Mouse (Mus musculus) spleen, adult 2 months (tissue): ENCODE measurements at regions not wholly inside any gene's neighbourhood (a gene's known extent, or its start where the extent isn't known, plus 50 kb on each side); places are given as distances from the start of the nearest gene placed in this dataset.
"Not testable (repeated sequence)": the region's sequence is repeated elsewhere in the genome, so short reads cannot be mapped to it uniquely, and the experiment has no call there.

ENCODE experiments used
- DNase-seq, 2 experiments: peaks; one replicate each; pipeline versions ENCODE4 v3.0.0 to v3.0.0-alpha.2; 2012 to 2021; ENCODE audit warnings: low spot score in 2 of 2, low read depth in 1 of 2
- H3K27ac ChIP-seq: fragments of 200-500 bp; 2 replicates; pipeline ENCODE4 v1.5.1; 2012; ENCODE audit warnings: low read length, inconsistent platforms; ENCODE audit not compliant: insufficient read depth
- H3K27me3 ChIP-seq: fragments of 200-500 bp; 2 replicates; pipeline ENCODE4 v1.6.1; 2012; ENCODE audit warnings: mild to moderate bottlenecking, moderate library complexity, low read length, inconsistent platforms; ENCODE audit not compliant: control insufficient read depth, insufficient read depth
- H3K36me3 ChIP-seq: fragments of 200-500 bp; 2 replicates; pipeline ENCODE4 v1.6.1; 2012; ENCODE audit warnings: mild to moderate bottlenecking, low read length, inconsistent platforms; ENCODE audit not compliant: control insufficient read depth, insufficient read depth
- H3K4me1 ChIP-seq: fragments of 200-500 bp; 2 replicates; pipeline ENCODE4 v1.6.1; 2011; ENCODE audit warnings: inconsistent platforms; ENCODE audit not compliant: control insufficient read depth, insufficient read depth, insufficient read length
- H3K4me3 ChIP-seq: fragments of 200-500 bp; 2 replicates; pipeline ENCODE4 v1.5.1; 2011; ENCODE audit warnings: mild to moderate bottlenecking, inconsistent platforms; ENCODE audit not compliant: insufficient read depth, insufficient read length; ENCODE audit errors: extremely low read depth
- CTCF ChIP-seq: fragments of 200-500 bp; IDR thresholded peaks from 2 replicates; pipeline ENCODE4 v1.5.1; 2011; ENCODE audit warnings: mild to moderate bottlenecking, inconsistent platforms; ENCODE audit not compliant: insufficient read depth, insufficient read length, insufficient replicate concordance; ENCODE audit errors: extremely low read depth
- POLR2A ChIP-seq: fragments of 200-500 bp; IDR thresholded peaks from 2 replicates; pipeline ENCODE4 v1.6.1; 2011; ENCODE audit warnings: low read depth, low read length, inconsistent platforms
- WGBS: fragments of 180-500 bp; shearing (Covaris S2); methylation state at CpG from one replicate; pipeline ENCODE4 v1.1.7; 2018; 5-methylcytosine and 5-hydroxymethylcytosine counted together

DNA sequence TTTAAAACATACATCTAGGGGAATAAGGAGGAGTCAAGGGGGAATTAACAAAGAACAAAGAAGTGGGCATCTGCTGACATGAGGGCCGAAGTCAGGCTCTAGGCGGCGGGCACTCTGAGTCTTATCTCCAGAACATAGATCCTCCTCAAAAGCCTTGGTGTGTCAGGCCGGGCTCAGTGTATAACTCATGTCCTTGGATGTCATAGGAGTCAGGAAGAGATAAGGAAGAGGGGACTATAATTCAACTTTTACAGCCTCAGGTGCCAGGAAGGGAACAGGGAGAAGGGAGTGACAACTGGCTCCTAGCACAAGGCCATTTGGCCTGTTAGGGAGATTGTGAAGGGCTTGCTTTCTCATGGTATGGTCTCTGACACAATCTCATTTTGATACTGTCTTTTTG, 185.9 kb upstream of the Ube2e2 start:
- H3K27me3 ChIP-seq, H3K27ac ChIP-seq, H3K4me1 ChIP-seq, H3K36me3 ChIP-seq, H3K4me3 ChIP-seq, DNase-seq: not testable (repeated sequence)
- 77% methylated on average over 4 of the region's 4 CpGs for WGBS

DNA sequence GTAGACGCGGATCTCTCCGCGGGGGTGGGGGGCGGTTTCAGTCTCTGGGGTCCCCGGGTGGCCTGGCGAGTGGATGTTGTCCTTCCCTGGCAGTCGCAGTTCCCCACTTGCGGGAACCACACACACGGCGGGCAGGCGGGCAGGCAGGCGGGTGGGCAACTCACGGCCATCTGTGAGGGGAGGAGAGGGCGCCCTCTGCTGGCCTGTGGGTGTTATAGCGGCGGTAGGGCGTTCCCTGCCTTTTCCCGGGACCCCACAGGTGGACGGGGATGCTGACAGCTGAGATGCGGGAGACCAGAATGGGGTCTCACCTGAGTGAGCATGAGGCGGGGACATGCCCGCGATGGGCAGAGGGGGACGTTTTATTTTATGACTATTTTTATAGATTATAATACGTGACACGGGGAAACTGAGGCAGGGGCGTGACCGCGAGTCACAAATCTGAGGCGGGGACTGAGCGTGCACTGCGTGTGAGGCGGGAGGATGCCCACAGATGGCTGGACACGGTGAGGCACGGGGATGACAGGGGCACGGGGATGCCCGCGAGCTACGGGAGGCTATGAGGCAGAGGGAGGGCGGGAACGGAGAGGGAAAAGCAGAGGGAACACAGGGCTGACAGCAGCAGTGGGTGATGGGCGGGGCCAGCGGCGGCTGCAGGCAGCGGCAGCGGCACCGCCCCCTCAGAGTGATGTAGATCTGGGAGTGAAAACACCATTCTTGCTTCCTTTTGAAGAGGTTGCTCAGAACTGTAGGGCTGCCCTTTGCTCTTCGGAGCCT, 148.1 kb upstream of the Ube2e2 start:
- Histone ChIP-seq H3K36me3 (no peaks in the 10 kb centered on the region), H3K27ac (no peak overlapping the region), H3K27me3 (no peaks in the 10 kb centered on the region), H3K4me3 (no peak overlapping the region), H3K4me1 (peaks cover 2% of the 10 kb centered on the region; the same call in 1 of the 2 replicates)
- DNase-seq = no peak
- 8% methylated on average over 49 of the region's 49 CpGs for WGBS
- TF ChIP-seq POLR2A = no peak
- TF ChIP-seq CTCF = peak; percentile 36; the same call in 1 of the 2 replicates

DNA sequence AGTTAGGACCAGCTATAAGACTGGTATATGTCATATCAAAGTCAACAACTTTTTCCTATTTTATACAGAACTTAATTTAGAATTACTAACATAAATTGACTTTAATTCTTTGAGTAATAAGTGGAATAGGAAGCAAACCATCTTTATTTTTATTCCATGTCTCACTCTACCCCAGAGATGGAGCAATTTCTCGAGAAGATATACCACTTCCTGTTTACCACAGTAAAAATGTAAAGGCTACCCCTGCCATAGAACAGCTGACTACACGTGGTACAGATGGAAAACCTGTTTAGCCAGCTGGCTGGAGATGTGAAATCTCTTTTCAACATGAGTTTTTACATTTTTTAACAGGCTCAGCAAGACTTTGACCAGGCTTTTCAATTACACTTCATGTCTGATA, 126.0 kb upstream of the Ube2e2 start:
- Histone ChIP-seq H3K36me3 (no peaks in the 10 kb centered on the region), H3K4me3 (no peak overlapping the region), H3K27me3 (no peaks in the 10 kb centered on the region), H3K4me1 (no peaks in the 10 kb centered on the region), H3K27ac (no peak overlapping the region)
- no peak for DNase-seq
- TF ChIP-seq POLR2A (no peak), CTCF (no peak)
- 1% methylated on average over 2 of the region's 2 CpGs for WGBS

DNA sequence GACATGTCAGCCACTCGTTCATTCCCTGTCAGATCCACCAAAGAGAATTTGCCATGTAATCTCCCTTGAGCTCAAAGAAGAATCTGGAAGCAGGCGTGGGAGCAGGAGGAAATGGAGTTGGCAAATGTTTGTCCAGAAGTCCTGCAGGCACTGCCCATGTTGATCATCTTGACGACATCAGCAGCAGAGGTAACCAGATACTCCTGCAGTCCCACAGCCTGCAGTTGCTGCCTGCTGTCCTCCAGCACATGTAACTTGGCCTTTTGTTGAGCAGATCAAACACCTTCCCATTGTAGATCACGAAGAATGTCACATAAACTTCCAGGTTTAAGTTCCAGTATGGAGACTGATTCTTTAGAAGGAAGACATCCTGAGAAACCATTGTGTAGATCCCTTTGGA, 121.3 kb upstream of the Ube2e2 start:
- Histone ChIP-seq H3K27me3 (no peaks in the 10 kb centered on the region), H3K4me1 (no peaks in the 10 kb centered on the region), H3K4me3 (no peak overlapping the region), H3K36me3 (no peaks in the 10 kb centered on the region), H3K27ac (no peak overlapping the region)
- 66% methylated on average over 4 of the region's 4 CpGs for WGBS
- no peak for DNase-seq
- TF ChIP-seq CTCF (no peak), POLR2A (no peak)

DNA sequence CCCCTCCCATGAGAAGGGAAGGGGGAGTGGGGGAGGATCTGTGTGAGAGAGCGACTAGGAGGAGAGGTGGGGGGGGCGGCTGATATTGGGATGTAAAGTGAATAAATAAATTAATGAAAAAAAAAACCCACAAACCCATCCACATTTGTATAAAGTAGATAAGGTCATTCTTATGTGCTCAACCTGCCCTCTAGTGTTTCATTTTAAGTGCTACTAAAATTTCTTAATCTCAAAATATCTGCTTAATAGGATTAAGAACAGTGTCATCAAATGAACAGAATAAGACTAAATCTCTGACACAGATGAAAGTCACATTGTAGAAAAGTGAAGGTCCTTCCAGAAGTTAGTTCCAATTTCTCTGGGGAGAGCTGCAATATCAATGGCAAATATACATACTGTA, 119.5 kb upstream of the Ube2e2 start:
- H3K36me3 ChIP-seq, H3K27ac ChIP-seq, H3K4me3 ChIP-seq, DNase-seq, H3K27me3 ChIP-seq, H3K4me1 ChIP-seq: not testable (repeated sequence)
- 76% methylated on average over 2 of the region's 2 CpGs for WGBS

DNA sequence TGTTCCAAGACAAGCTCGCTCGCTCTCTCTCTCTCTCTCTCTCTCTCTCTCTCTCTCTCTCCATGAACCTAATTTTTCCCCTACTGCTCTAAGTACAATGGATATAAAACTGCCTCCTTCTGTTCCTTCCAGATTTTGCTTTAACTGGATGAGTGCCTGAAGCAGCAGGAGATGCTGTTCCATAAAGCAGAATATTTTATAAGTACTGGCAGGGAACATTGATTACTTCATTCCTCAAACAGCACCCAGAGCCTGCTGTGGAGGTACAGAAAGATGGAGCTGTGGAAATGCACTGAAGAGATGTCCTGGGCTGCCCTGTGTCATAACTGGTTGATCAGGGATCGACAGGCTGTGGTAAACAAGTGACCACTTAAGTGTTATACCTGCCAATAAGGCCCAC, 89.8 kb upstream of the Ube2e2 start:
- no peaks in the 10 kb centered on the region for H3K4me1 ChIP-seq
- no peaks in the 10 kb centered on the region for H3K36me3 ChIP-seq
- H3K4me3 ChIP-seq = no peak overlapping the region
- no peak overlapping the region for H3K27ac ChIP-seq
- H3K27me3 ChIP-seq = no peaks in the 10 kb centered on the region
- TF ChIP-seq CTCF = no peak
- TF ChIP-seq POLR2A = no peak
- DNase-seq = no peak
- 96% methylated on average over 3 of the region's 3 CpGs for WGBS

DNA sequence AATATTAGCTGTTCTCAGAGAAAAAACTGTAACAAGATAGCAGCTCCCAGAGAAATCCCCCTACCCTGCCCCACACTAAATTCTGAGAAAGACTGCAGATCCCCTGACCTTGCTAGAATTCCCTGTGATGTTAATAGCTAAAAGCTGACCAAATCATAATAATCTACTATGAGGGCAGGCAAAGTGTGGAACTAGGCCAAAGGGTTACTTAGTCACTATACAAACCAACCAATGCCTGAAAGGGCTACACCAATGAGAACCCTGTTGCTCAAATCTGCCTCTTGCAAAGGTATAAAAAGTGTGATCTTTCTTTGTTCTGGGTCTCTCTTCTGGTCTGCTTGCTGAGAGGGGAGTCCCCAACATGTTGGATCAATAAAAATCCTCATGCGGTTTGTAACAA, 69.8 kb upstream of the Ube2e2 start:
- H3K36me3 ChIP-seq = no peaks in the 10 kb centered on the region
- WGBS = 91% methylated on average over 1 of the region's 1 CpGs
- DNase-seq = no peak
- H3K27ac ChIP-seq = no peak overlapping the region
- H3K27me3 ChIP-seq = no peaks in the 10 kb centered on the region
- no peak overlapping the region for H3K4me3 ChIP-seq
- no peaks in the 10 kb centered on the region for H3K4me1 ChIP-seq
- TF ChIP-seq CTCF (no peak), POLR2A (no peak)

DNA sequence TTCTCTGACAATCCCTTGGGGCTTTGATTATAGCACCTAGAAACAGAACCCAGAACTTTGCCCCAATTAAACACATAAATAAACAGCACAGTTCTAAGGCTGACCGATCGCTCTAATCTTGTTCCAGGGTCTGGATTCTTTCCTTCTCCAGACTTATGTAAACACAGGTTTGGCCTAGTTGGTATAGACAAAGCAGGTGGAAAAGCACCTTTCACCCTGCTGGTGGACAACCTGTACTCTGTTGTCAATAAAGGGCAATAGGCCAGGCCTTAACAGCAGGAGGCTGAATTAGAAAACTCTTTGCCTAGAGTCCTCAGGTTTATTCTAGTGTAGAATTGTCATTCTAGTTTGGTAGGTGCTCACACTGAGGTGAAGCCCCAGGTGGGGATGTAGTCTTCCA, 69.2 kb upstream of the Ube2e2 start:
- Histone ChIP-seq H3K4me3 (no peak overlapping the region), H3K4me1 (no peaks in the 10 kb centered on the region), H3K27ac (no peak overlapping the region), H3K27me3 (no peaks in the 10 kb centered on the region), H3K36me3 (no peaks in the 10 kb centered on the region)
- no peak for DNase-seq
- TF ChIP-seq CTCF (no peak), POLR2A (no peak)
- WGBS = 89% methylated on average over 2 of the region's 2 CpGs
